Mouse (Mus musculus) MEL (cell line): Measurements from ENCODE around the gene Fkbp1b.
A peak's percentile ranks its signal among the peaks of the same experiment; 100 is the strongest.

ENCODE experiments used
- EP300 ChIP-seq, 2 experiments: IDR thresholded peaks; 2 replicates each; pipeline ENCODE4 v1.6.1; 2011; ENCODE audit warnings: improper control_type of control experiment in 2 of 2, low read length in 2 of 2, low read depth in 1 of 2, mild to moderate bottlenecking in 1 of 2
- GATA1 ChIP-seq: IDR thresholded peaks from 2 replicates; pipeline ENCODE4 v1.6.1; 2011; ENCODE audit warnings: low read depth, low read length, improper control_type of control experiment
- MAZ ChIP-seq: IDR thresholded peaks from 2 replicates; pipeline ENCODE4 v1.6.1; 2012; ENCODE audit warnings: low read depth, mild to moderate bottlenecking, inconsistent platforms, low read length, improper control_type of control experiment
- POLR2A ChIP-seq, 2 experiments: IDR thresholded peaks; 2 replicates each; pipeline ENCODE4 v1.6.1; 2011 to 2012; ENCODE audit warnings: low read length in 2 of 2, mild to moderate bottlenecking in 2 of 2, control low read depth in 1 of 2, improper control_type of control experiment in 1 of 2, low read depth in 1 of 2, moderate library complexity in 1 of 2; ENCODE audit not compliant: control insufficient read depth in 1 of 2, insufficient read depth in 1 of 2, poor library complexity in 1 of 2
- TCF12 ChIP-seq: IDR thresholded peaks from 2 replicates; pipeline ENCODE4 v1.6.1; 2014; ENCODE audit warnings: low read depth, mild to moderate bottlenecking, inconsistent platforms, low read length, improper control_type of control experiment, moderate library complexity
- USF1 ChIP-seq: IDR thresholded peaks from 2 replicates; pipeline ENCODE4 v1.6.1; 2014; ENCODE audit warnings: low read depth, mild to moderate bottlenecking, inconsistent platforms, low read length, improper control_type of control experiment, moderate library complexity
- ZKSCAN1 ChIP-seq: IDR thresholded peaks from 2 replicates; pipeline ENCODE4 v1.6.1; 2012; ENCODE audit warnings: low read depth, mild to moderate bottlenecking, inconsistent platforms, low read length, improper control_type of control experiment, moderate library complexity

- TF ChIP-seq MAZ (no peak), GATA1 (0 out of 2 replicates have a peak, but pooled peaks have one; percentile 4), ZKSCAN1 (no peak), USF1 (no peak), EP300 (IDR thresholded peaks at IDR 0.05; ENCODE audit: low read depth in 1 of 2, low read length in 2 of 2) (no peak), TCF12 (no peak), POLR2A (IDR thresholded peaks at IDR 0.05; ENCODE audit: control insufficient read depth in 1 of 2, insufficient read depth in 1 of 2, low read depth in 1 of 2, low read length in 2 of 2, poor library complexity in 1 of 2) (peak in 1 of 2 experiments; percentile 80; a peak in 1 of 4 replicates)
Observed at GRCm38 (mm10) chr12:4816680-4817360, 24.6 kb downstream of the Fkbp1b start.
